ENCODE assay signal across 28 mouse cellular contexts in the genomic region with DNA sequence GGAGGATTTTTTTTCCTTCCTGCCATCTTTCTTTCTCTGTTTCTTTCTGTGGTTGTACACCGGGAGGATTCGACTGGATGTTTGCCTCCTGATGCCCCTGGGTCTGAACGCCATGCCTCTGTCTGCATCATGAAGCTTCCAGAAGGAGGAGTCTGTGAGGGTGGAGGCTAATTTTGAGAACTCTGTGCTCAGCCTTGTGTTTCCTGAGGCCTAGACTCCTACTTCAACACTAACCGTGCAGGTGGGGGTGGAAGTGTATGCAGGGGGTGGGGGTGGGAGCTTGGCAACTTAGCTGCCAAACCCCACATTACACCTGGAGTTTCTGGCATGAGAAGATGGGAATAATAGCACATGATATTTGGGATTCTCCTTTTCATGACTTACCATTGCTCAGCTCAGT.
DNase-seq lines count a peak whose midpoint lies in the region; ATAC-seq lines count a peak whose summit lies in the region.
"Had no signal": no experiment of that assay in that cellular context is flagged by ENCODE, and none has a peak within 500 bp of the region (broad histone marks: within the 10 kb centered on the region; RNA-seq: fewer than 3 reads in every experiment).

No protein-coding gene starts in this region.

- 68% methylated on average over 4 of the region's 4 CpGs for WGBS in forebrain, embryonic 13.5 days
- WGBS in forebrain, embryonic 12.5 days: 84% methylated on average over 4 of the region's 4 CpGs
- 78% methylated on average over 4 of the region's 4 CpGs for WGBS in hindbrain, embryonic 13.5 days
- WGBS in hindbrain, embryonic 10.5 days: 94% methylated on average over 4 of the region's 4 CpGs

- no peak overlapping the region for H3K9ac ChIP-seq in forebrain, embryonic 13.5 days
- no peak overlapping the region for H3K9ac ChIP-seq in forebrain, embryonic 12.5 days
- no peak overlapping the region for H3K9ac ChIP-seq in hindbrain, embryonic 13.5 days
- H3K9ac ChIP-seq: limb, embryonic 15.5 days; liver, embryonic 13.5 days; midbrain, embryonic 12.5 days; neural tube, embryonic 13.5 days had no signal

- H3K27me3 ChIP-seq in forebrain, embryonic 13.5 days: no peaks in the 10 kb centered on the region
- H3K27me3 ChIP-seq in forebrain, embryonic 12.5 days: no peaks in the 10 kb centered on the region
- H3K27me3 ChIP-seq in hindbrain, embryonic 13.5 days: no peaks in the 10 kb centered on the region
- H3K27me3 ChIP-seq in hindbrain, embryonic 10.5 days (ENCODE audit: insufficient read depth, poor library complexity, severe bottlenecking): no peaks in the 10 kb centered on the region
- H3K27me3 ChIP-seq: limb, embryonic 15.5 days; liver, embryonic 13.5 days; megakaryocyte, embryonic 14.5 days; midbrain, embryonic 12.5 days; neural tube, embryonic 13.5 days had no signal

- no peak overlapping the region for H3K4me2 ChIP-seq in forebrain, embryonic 13.5 days
- H3K4me2 ChIP-seq in forebrain, embryonic 12.5 days: no peak overlapping the region
- no peak overlapping the region for H3K4me2 ChIP-seq in hindbrain, embryonic 13.5 days
- H3K4me2 ChIP-seq: limb, embryonic 15.5 days; liver, embryonic 13.5 days; midbrain, embryonic 12.5 days; neural tube, embryonic 13.5 days had no signal

- 0 out of 2 replicates have a peak overlapping the region, but pooled peaks have one; percentile 14 for H3K27ac ChIP-seq in forebrain, embryonic 13.5 days
- no peak overlapping the region for H3K27ac ChIP-seq in forebrain, embryonic 12.5 days
- 0 out of 2 replicates have a peak overlapping the region, but pooled peaks have one; percentile 37 for H3K27ac ChIP-seq in hindbrain, embryonic 13.5 days
- no peak overlapping the region for H3K27ac ChIP-seq in hindbrain, embryonic 10.5 days
- H3K27ac ChIP-seq: limb, embryonic 15.5 days; liver, embryonic 13.5 days; midbrain, embryonic 12.5 days had no signal

- no peak for ATAC-seq in forebrain, embryonic 13.5 days
- no peak for ATAC-seq in forebrain, embryonic 12.5 days (ENCODE audit: low FRiP score)
- no peak for ATAC-seq in hindbrain, embryonic 13.5 days (ENCODE audit: low FRiP score)
- ATAC-seq: activated CD4-positive, CD25-positive, alpha-beta regulatory T cell, adult 4 months; forebrain, embryonic 16.5 days; intestine, embryonic 16.5 days; lung, postnatal 0 days had no signal

- intact Hi-C loops in left cerebral cortex, postnatal 14 days (cut with DNase I): no loop called here

- H3K36me3 ChIP-seq in forebrain, embryonic 13.5 days (ENCODE audit: poor library complexity, severe bottlenecking): no peaks in the 10 kb centered on the region
- no peaks in the 10 kb centered on the region for H3K36me3 ChIP-seq in forebrain, embryonic 12.5 days (replicated peaks)
- H3K36me3 ChIP-seq in hindbrain, embryonic 13.5 days: no peaks in the 10 kb centered on the region
- H3K36me3 ChIP-seq in hindbrain, embryonic 10.5 days: no peaks in the 10 kb centered on the region
- H3K36me3 ChIP-seq: limb, embryonic 15.5 days; liver, embryonic 13.5 days; midbrain, embryonic 12.5 days; neural tube, embryonic 13.5 days had no signal

- peaks cover 7% of the 10 kb centered on the region; the same call in 1 of the 2 replicates for H3K4me1 ChIP-seq in forebrain, embryonic 13.5 days
- H3K4me1 ChIP-seq in forebrain, embryonic 12.5 days: no peaks in the 10 kb centered on the region
- peaks cover 11% of the 10 kb centered on the region; the same call in 1 of the 2 replicates for H3K4me1 ChIP-seq in hindbrain, embryonic 13.5 days (replicated peaks)
- 0 out of 2 replicates have a peak, but pooled peaks cover 3% of the 10 kb centered on the region for H3K4me1 ChIP-seq in hindbrain, embryonic 10.5 days (replicated peaks)
- H3K4me1 ChIP-seq: limb, embryonic 15.5 days; liver, embryonic 13.5 days; megakaryocyte, embryonic 14.5 days had no signal

- DNase-seq in hindbrain, embryonic 10.5 days (ENCODE audit: low spot score): no peak
- peak; percentile 17 to 23 for DNase-seq in left cerebral cortex, adult 18-20 months (ENCODE audit: low spot score in 2 of 2)
- DNase-seq in left cerebral cortex, postnatal 14 days (ENCODE audit: low spot score in 2 of 2): no peak
- peak; percentile 14 to 46 for DNase-seq in right cerebral cortex, postnatal 36 days (ENCODE audit: low spot score in 2 of 2)
- no peak for DNase-seq in right cerebral cortex, postnatal 4 days
- DNase-seq: adrenal gland, adult 2 months; adrenal gland, postnatal 36 days; cerebellum, adult 2 months; cerebellum, postnatal 14 days; gastrocnemius, postnatal 14 days; heart, postnatal 14 days; kidney, postnatal 10 days; left cerebral cortex, postnatal 4 days; liver, embryonic 13.5 days; lung, adult 18-20 months; lung, postnatal 4 days had no signal

- no peak overlapping the region for H3K4me3 ChIP-seq in forebrain, embryonic 13.5 days
- no peak overlapping the region for H3K4me3 ChIP-seq in forebrain, embryonic 12.5 days (replicated peaks)
- no peak overlapping the region for H3K4me3 ChIP-seq in hindbrain, embryonic 13.5 days
- no peak overlapping the region for H3K4me3 ChIP-seq in hindbrain, embryonic 10.5 days
- H3K4me3 ChIP-seq: erythroblast, embryonic 14.5 days; limb, embryonic 15.5 days; liver, embryonic 13.5 days; megakaryocyte, embryonic 14.5 days; midbrain, embryonic 12.5 days; neural tube, embryonic 13.5 days had no signal

- H3K9me3 ChIP-seq in forebrain, embryonic 13.5 days (replicated peaks): no peaks in the 10 kb centered on the region
- H3K9me3 ChIP-seq in forebrain, embryonic 12.5 days: no peaks in the 10 kb centered on the region
- no peaks in the 10 kb centered on the region for H3K9me3 ChIP-seq in hindbrain, embryonic 13.5 days
- no peaks in the 10 kb centered on the region for H3K9me3 ChIP-seq in hindbrain, embryonic 10.5 days
- H3K9me3 ChIP-seq: limb, embryonic 15.5 days; midbrain, embryonic 12.5 days; neural tube, embryonic 13.5 days had no signal

Comparison
In these comparisons a context has a peak if more than half of its experiments do, and no peak if none do; other contexts are left out.
1. H3K27ac ChIP-seq: peak in forebrain, embryonic 13.5 days (single experiment) and hindbrain, embryonic 13.5 days (single experiment); none in forebrain, embryonic 12.5 days (single experiment) and hindbrain, embryonic 10.5 days (single experiment).
2. DNase-seq: peak in left cerebral cortex, adult 18-20 months (2 of 2) and right cerebral cortex, postnatal 36 days (2 of 2); none in hindbrain, embryonic 10.5 days (single experiment), left cerebral cortex, postnatal 14 days (0 of 2) and right cerebral cortex, postnatal 4 days (single experiment).